Mouse (Mus musculus) CH12.LX (cell line): ENCODE data around the gene Tmem205. TPM values are rescaled to one million over a fixed set of nuclear protein-coding genes. Genes with fewer than 3 reads are reported as not detected.

ENCODE experiments used
- DNase-seq: peaks from one replicate; pipeline ENCODE4 v3.0.0-alpha.2; 2013; ENCODE audit errors: extremely low read depth
- H3K27ac ChIP-seq: 2 replicates; pipeline ENCODE4 v1.5.1; 2012; ENCODE audit warnings: low read depth, mild to moderate bottlenecking, control low read depth, moderate library complexity; ENCODE audit not compliant: insufficient read depth
- H3K27me3 ChIP-seq: replicated peaks from 2 replicates; pipeline ENCODE3; 2012; ENCODE audit warnings: inconsistent platforms
- H3K36me3 ChIP-seq, 2 experiments: replicated peaks in 1 of 2; 2 replicates each; pipeline versions ENCODE3 to v1.6.1; 2012; ENCODE audit warnings: inconsistent platforms in 1 of 2, low read length in 1 of 2, mild to moderate bottlenecking in 1 of 2, mixed read lengths in 1 of 2, moderate library complexity in 1 of 2; ENCODE audit not compliant: control insufficient read depth in 1 of 2, insufficient read depth in 1 of 2
- H3K4me1 ChIP-seq, 2 experiments: 2 replicates each; pipeline ENCODE4 v1.6.1; 2012; ENCODE audit warnings: inconsistent platforms in 1 of 2, moderate library complexity in 1 of 2; ENCODE audit not compliant: insufficient read depth in 2 of 2, control insufficient read depth in 1 of 2
- H3K4me2 ChIP-seq: 2 replicates; pipeline ENCODE4 v1.6.1; 2012; ENCODE audit warnings: low read depth, mild to moderate bottlenecking, control low read depth; ENCODE audit not compliant: poor library complexity, insufficient read depth, severe bottlenecking
- H3K4me3 ChIP-seq, 3 experiments: fragments of 150-350 bp in 1 of 3; sonication (generic) in 1 of 3; replicated peaks in 1 of 3; 2 replicates each; pipeline versions ENCODE3 to v1.5.1; 2011 to 2012; ENCODE audit warnings: low read depth in 2 of 3, low read length in 2 of 3, mild to moderate bottlenecking in 2 of 3, moderate library complexity in 2 of 3, control low read depth in 1 of 3, improper control_type of control experiment in 1 of 3, inconsistent platforms in 1 of 3, mixed read lengths in 1 of 3; ENCODE audit not compliant: poor library complexity in 1 of 3
- H3K79me2 ChIP-seq: replicated peaks from 2 replicates; pipeline ENCODE4 v1.6.1; 2012; ENCODE audit warnings: mild to moderate bottlenecking, moderate library complexity; ENCODE audit not compliant: control insufficient read depth, poor library complexity, insufficient read depth, severe bottlenecking; ENCODE audit errors: extremely low read depth
- H3K9ac ChIP-seq: 2 replicates; pipeline ENCODE4 v1.6.1; 2012; ENCODE audit warnings: low read depth, mild to moderate bottlenecking, control low read depth, moderate library complexity; ENCODE audit not compliant: insufficient read depth
- H3K9me3 ChIP-seq: replicated peaks from 2 replicates; pipeline ENCODE3; 2012; ENCODE audit warnings: low read length, inconsistent platforms, mixed read lengths
- BHLHE40 ChIP-seq: IDR thresholded peaks from 2 replicates; pipeline ENCODE4 v1.6.1; 2011; ENCODE audit warnings: mild to moderate bottlenecking, low read depth, low read length, improper control_type of control experiment
- CHD1 ChIP-seq: IDR thresholded peaks from 2 replicates; pipeline ENCODE4 v1.6.1; 2012; ENCODE audit warnings: low read depth, low read length, improper control_type of control experiment, inconsistent platforms
- EP300 ChIP-seq: IDR thresholded peaks from 2 replicates; pipeline ENCODE4 v1.6.1; 2011; ENCODE audit warnings: low read length, improper control_type of control experiment
- HCFC1 ChIP-seq: IDR thresholded peaks from 2 replicates; pipeline ENCODE4 v1.6.1; 2012; ENCODE audit warnings: low read depth, mild to moderate bottlenecking, inconsistent platforms, low read length, improper control_type of control experiment
- KAT2A ChIP-seq: IDR thresholded peaks from 2 replicates; pipeline ENCODE4 v1.6.1; 2012; ENCODE audit warnings: low read length, improper control_type of control experiment, inconsistent platforms; ENCODE audit not compliant: insufficient replicate concordance
- RCOR1 ChIP-seq: conservative IDR thresholded peaks from 2 replicates; pipeline ENCODE4 v1.6.1; 2012; ENCODE audit warnings: low read depth, mild to moderate bottlenecking, inconsistent platforms, low read length, improper control_type of control experiment
- USF2 ChIP-seq: conservative IDR thresholded peaks from 2 replicates; pipeline ENCODE4 v1.6.1; 2011; ENCODE audit warnings: low read depth, low read length, improper control_type of control experiment
- dilution Hi-C: fragments of 300-500 bp; cut with MboI; formaldehyde crosslinking; loops from 2 replicates; pipeline ENCODE4 v1.14.3; 2020; ENCODE audit warnings: low sequenced_read_pairs; ENCODE audit not compliant: extremely low pct_unique_long_range_greater_than_20kb, extremely low pct_ligation_motif_present
- in situ Hi-C: fragments of 300-500 bp; cut with MboI; formaldehyde crosslinking; loops from 3 replicates; pipeline ENCODE4 v1.14.3; 2019; ENCODE audit warnings: low sequenced_read_pairs, low pct_ligation_motif_present, low pct_unique_long_range_greater_than_20kb, mixed read lengths
- polyA plus RNA-seq: library from polyadenylated mRNA; unstranded; fragments of >175 nt; gene quantifications from 2 replicates; pipeline ENCODE4 v1.2.1, GENCODE M21; 2012; ENCODE audit warnings: low read depth; ENCODE audit not compliant: insufficient read length
- total RNA-seq, 2 experiments: library from RNA; depleted of rRNA; stranded (reverse); fragments of 300-350 nt in 1 of 2; fragments of >200 nt in 1 of 2; gene quantifications; 2 replicates each; pipeline ENCODE4 v1.2.3; 2012 to 2014

Gene Tmem205
- total and polyA plus RNA-seq, 3 experiments: 0.87 to 2.9 (median 2.9) TPM

GRCm38 (mm10) chr9:21872204-21872603, 55.2 kb downstream of the Tmem205 start:
- Histone ChIP-seq H3K9me3 (no peaks in the 10 kb centered on the region), H3K27me3 (peaks cover 55% of the 10 kb centered on the region), H3K36me3 (no peaks in the 10 kb centered on the region), H3K4me2 (no peak overlapping the region), H3K4me1 (0 out of 4 replicates have a peak, but pooled peaks cover 0 to 2% of the 10 kb centered on the region in 2 experiments), H3K9ac (no peak overlapping the region), H3K79me2 (no peaks in the 10 kb centered on the region), H3K4me3 (no peak overlapping the region), H3K27ac (no peak overlapping the region)
- dilution Hi-C loops: no loop called here
- in situ Hi-C loops: no loop called here
- no peak for DNase-seq
- TF ChIP-seq CHD1 (no peak), USF2 (no peak), KAT2A (no peak), BHLHE40 (no peak), HCFC1 (no peak), EP300 (no peak), RCOR1 (no peak)

Other genes with a start within 250 kb of the Tmem205 start
Only the 20 nearest of the 21 such genes appear.
- gene Ldlr, start 204.1 kb downstream of the Tmem205 start, total RNA-seq (2012; rRNA removed): 24.9 and 28.2 TPM in 2 replicates
- 18.3 and 24.0 TPM in 2 replicates for gene Ldlr, start 204.1 kb downstream of the Tmem205 start, total RNA-seq (2014; rRNA removed)
- 31.0 and 34.7 TPM in 2 replicates for gene Ldlr, start 204.1 kb downstream of the Tmem205 start, polyA plus RNA-seq
- gene Spc24, start 167.3 kb downstream of the Tmem205 start, total RNA-seq (2012; rRNA removed): 83.2 and 91.6 TPM in 2 replicates
- gene Spc24, start 167.3 kb downstream of the Tmem205 start, total RNA-seq (2014; rRNA removed): 77.6 and 82.7 TPM in 2 replicates
- gene Spc24, start 167.3 kb downstream of the Tmem205 start, polyA plus RNA-seq: 74.3 and 113 TPM in 2 replicates
- gene Kank2, start 128.8 kb downstream of the Tmem205 start, total RNA-seq (2012; rRNA removed): 1.6 and 2.3 TPM in 2 replicates
- 0.09 and 0.14 TPM in 2 replicates for gene Kank2, start 128.8 kb downstream of the Tmem205 start, total RNA-seq (2014; rRNA removed)
- 0.60 and 0.63 TPM in 2 replicates for gene Kank2, start 128.8 kb downstream of the Tmem205 start, polyA plus RNA-seq
- not detected in 2 replicates for gene Angptl8, start 92.0 kb downstream of the Tmem205 start, total RNA-seq (2012; rRNA removed)
- gene Angptl8, start 92.0 kb downstream of the Tmem205 start, total RNA-seq (2014; rRNA removed): not detected in 2 replicates
- gene Angptl8, start 92.0 kb downstream of the Tmem205 start, polyA plus RNA-seq: not detected in 2 replicates
- 3.3 and 3.4 TPM in 2 replicates for gene Dock6, start 74.9 kb downstream of the Tmem205 start, total RNA-seq (2012; rRNA removed)
- 0.26 and 0.79 TPM in 2 replicates for gene Dock6, start 74.9 kb downstream of the Tmem205 start, total RNA-seq (2014; rRNA removed)
- gene Dock6, start 74.9 kb downstream of the Tmem205 start, polyA plus RNA-seq: 3.6 TPM in 2 replicates
- gene Rab3d, start 9.4 kb downstream of the Tmem205 start, total RNA-seq (2012; rRNA removed): 2.0 and 3.7 TPM in 2 replicates
- gene Rab3d, start 9.4 kb downstream of the Tmem205 start, total RNA-seq (2014; rRNA removed): 0.77 and 0.90 TPM in 2 replicates
- 0.35 and 0.91 TPM in 2 replicates for gene Rab3d, start 9.4 kb downstream of the Tmem205 start, polyA plus RNA-seq
- not detected in 2 replicates for gene Ccdc159, start 85 bp downstream of the Tmem205 start, total RNA-seq (2012; rRNA removed)
- not detected in 2 replicates for gene Ccdc159, start 85 bp downstream of the Tmem205 start, total RNA-seq (2014; rRNA removed)
- gene Ccdc159, start 85 bp downstream of the Tmem205 start, polyA plus RNA-seq: not detected in 2 replicates
- not detected in 2 replicates for gene Plppr2, start 9.5 kb upstream of the Tmem205 start, total RNA-seq (2012; rRNA removed)
- not detected in 2 replicates for gene Plppr2, start 9.5 kb upstream of the Tmem205 start, total RNA-seq (2014; rRNA removed)
- not detected in 2 replicates for gene Plppr2, start 9.5 kb upstream of the Tmem205 start, polyA plus RNA-seq
- 4.0 and 4.4 TPM in 2 replicates for gene Swsap1, start 28.2 kb upstream of the Tmem205 start, total RNA-seq (2012; rRNA removed)
- 4.1 and 4.4 TPM in 2 replicates for gene Swsap1, start 28.2 kb upstream of the Tmem205 start, total RNA-seq (2014; rRNA removed)
- gene Swsap1, start 28.2 kb upstream of the Tmem205 start, polyA plus RNA-seq: 2.9 and 3.1 TPM in 2 replicates
- gene Epor, start 36.0 kb upstream of the Tmem205 start, total RNA-seq (2012; rRNA removed): 0.80 and 2.0 TPM in 2 replicates
- gene Epor, start 36.0 kb upstream of the Tmem205 start, total RNA-seq (2014; rRNA removed): not detected in 2 replicates
- 0.18 and 0.20 TPM in 2 replicates for gene Epor, start 36.0 kb upstream of the Tmem205 start, polyA plus RNA-seq
- gene Rgl3, start 61.9 kb upstream of the Tmem205 start, total RNA-seq (2012; rRNA removed): not detected in 2 replicates
- not detected in 2 replicates for gene Rgl3, start 61.9 kb upstream of the Tmem205 start, total RNA-seq (2014; rRNA removed)
- gene Rgl3, start 61.9 kb upstream of the Tmem205 start, polyA plus RNA-seq: not detected in 2 replicates
- gene Ccdc151, start 75.1 kb upstream of the Tmem205 start, total RNA-seq (2012; rRNA removed): 0.21 and 0.25 TPM in 2 replicates
- gene Ccdc151, start 75.1 kb upstream of the Tmem205 start, total RNA-seq (2014; rRNA removed): 0.13 and 0.20 TPM in 2 replicates
- 0.16 and 0.23 TPM in 2 replicates for gene Ccdc151, start 75.1 kb upstream of the Tmem205 start, polyA plus RNA-seq
- gene Prkcsh, start 75.2 kb upstream of the Tmem205 start, total RNA-seq (2012; rRNA removed): 144 and 160 TPM in 2 replicates
- gene Prkcsh, start 75.2 kb upstream of the Tmem205 start, total RNA-seq (2014; rRNA removed): 65.5 and 72.1 TPM in 2 replicates
- 143 and 148 TPM in 2 replicates for gene Prkcsh, start 75.2 kb upstream of the Tmem205 start, polyA plus RNA-seq
- gene Elavl3, start 124.5 kb upstream of the Tmem205 start, total RNA-seq (2012; rRNA removed): 0.04 TPM in 1 of 2 replicates, not detected in the other
- gene Elavl3, start 124.5 kb upstream of the Tmem205 start, total RNA-seq (2014; rRNA removed): not detected in 2 replicates
- gene Elavl3, start 124.5 kb upstream of the Tmem205 start, polyA plus RNA-seq: 0.06 and 0.10 TPM in 2 replicates
- gene Gm49318, start 143.7 kb upstream of the Tmem205 start, total RNA-seq (2012; rRNA removed): not detected in 2 replicates
- not detected in 2 replicates for gene Gm49318, start 143.7 kb upstream of the Tmem205 start, total RNA-seq (2014; rRNA removed)
- not detected in 2 replicates for gene Gm49318, start 143.7 kb upstream of the Tmem205 start, polyA plus RNA-seq
- 8.9 and 9.0 TPM in 2 replicates for gene Zfp653, start 143.8 kb upstream of the Tmem205 start, total RNA-seq (2012; rRNA removed)
- gene Zfp653, start 143.8 kb upstream of the Tmem205 start, total RNA-seq (2014; rRNA removed): 9.3 and 10.4 TPM in 2 replicates
- gene Zfp653, start 143.8 kb upstream of the Tmem205 start, polyA plus RNA-seq: 10.1 and 11.4 TPM in 2 replicates
- 57.1 and 59.4 TPM in 2 replicates for gene Ecsit, start 157.9 kb upstream of the Tmem205 start, total RNA-seq (2012; rRNA removed)
- gene Ecsit, start 157.9 kb upstream of the Tmem205 start, total RNA-seq (2014; rRNA removed): 37.7 and 38.7 TPM in 2 replicates
- 45.2 and 48.5 TPM in 2 replicates for gene Ecsit, start 157.9 kb upstream of the Tmem205 start, polyA plus RNA-seq
- not detected in 2 replicates for gene Cnn1, start 171.7 kb upstream of the Tmem205 start, total RNA-seq (2012; rRNA removed)
- not detected in 2 replicates for gene Cnn1, start 171.7 kb upstream of the Tmem205 start, total RNA-seq (2014; rRNA removed)
- gene Cnn1, start 171.7 kb upstream of the Tmem205 start, polyA plus RNA-seq: not detected in 2 replicates
- 111 and 148 TPM in 2 replicates for gene Elof1, start 189.6 kb upstream of the Tmem205 start, total RNA-seq (2012; rRNA removed)
- gene Elof1, start 189.6 kb upstream of the Tmem205 start, total RNA-seq (2014; rRNA removed): 120 and 142 TPM in 2 replicates
- gene Elof1, start 189.6 kb upstream of the Tmem205 start, polyA plus RNA-seq: 96.9 and 107 TPM in 2 replicates
- gene Acp5, start 208.2 kb upstream of the Tmem205 start, total RNA-seq (2012; rRNA removed): 0.29 and 0.34 TPM in 2 replicates
- gene Acp5, start 208.2 kb upstream of the Tmem205 start, total RNA-seq (2014; rRNA removed): not detected in 2 replicates
- gene Acp5, start 208.2 kb upstream of the Tmem205 start, polyA plus RNA-seq: 0.30 TPM in 1 of 2 replicates, not detected in the other